Mouse (Mus musculus) myocyte (in vitro differentiated cells): Measurements from ENCODE around the gene Il24. TPM values are rescaled to one million over a fixed set of nuclear protein-coding genes. Genes with fewer than 3 reads are reported as not detected.

Experiments used
- H3K27me3 ChIP-seq: one replicate; pipeline ENCODE4 v1.6.1; 2011; ENCODE audit not compliant: control insufficient read depth, insufficient read depth, insufficient read length
- H3K36me3 ChIP-seq: one replicate; pipeline ENCODE4 v1.6.1; 2011; ENCODE audit not compliant: control insufficient read depth, insufficient read depth
- H3K4me2 ChIP-seq: one replicate; pipeline ENCODE4 v1.6.1; 2011; ENCODE audit warnings: low read depth, control low read depth
- H3K4me3 ChIP-seq: one replicate; pipeline ENCODE4 v1.5.1; 2011; ENCODE audit warnings: mild to moderate bottlenecking, control low read depth, moderate library complexity
- H3K79me2 ChIP-seq: one replicate; pipeline ENCODE4 v1.6.1; 2011; ENCODE audit not compliant: control insufficient read depth, insufficient read depth
- H3ac ChIP-seq: one replicate; pipeline ENCODE4 v1.6.1; 2011; ENCODE audit not compliant: control insufficient read depth, insufficient read length
- CEBPB ChIP-seq: IDR thresholded peaks from 2 replicates; pipeline ENCODE4 v1.6.1; 2011; ENCODE audit warnings: mild to moderate bottlenecking, moderate library complexity; ENCODE audit not compliant: poor library complexity, insufficient read depth, severe bottlenecking
- E2F4 ChIP-seq: IDR thresholded peaks from one replicate; pipeline ENCODE4 v1.6.1; 2011; ENCODE audit warnings: mild to moderate bottlenecking, control low read depth, moderate library complexity; ENCODE audit not compliant: insufficient read depth
- MAX ChIP-seq: IDR thresholded peaks from one replicate; pipeline ENCODE4 v1.6.1; 2011; ENCODE audit warnings: low read depth, mild to moderate bottlenecking, control low read depth
- MYOD1 ChIP-seq, 3 experiments: IDR thresholded peaks; one replicate each; pipeline ENCODE4 v1.6.1; 2011; ENCODE audit warnings: control low read depth in 2 of 3, low read depth in 2 of 3, mild to moderate bottlenecking in 2 of 3, moderate library complexity in 1 of 3; ENCODE audit not compliant: insufficient read length in 2 of 3, control insufficient read depth in 1 of 3
- MYOG ChIP-seq, 3 experiments: IDR thresholded peaks; one replicate each; pipeline ENCODE4 v1.6.1; 2011; ENCODE audit warnings: control low read depth in 2 of 3, low read depth in 2 of 3, mild to moderate bottlenecking in 2 of 3; ENCODE audit not compliant: insufficient read length in 2 of 3, control insufficient read depth in 1 of 3, insufficient read depth in 1 of 3
- POLR2A ChIP-seq: IDR thresholded peaks from one replicate; pipeline ENCODE4 v1.6.1; 2011; ENCODE audit warnings: low read depth, mild to moderate bottlenecking, control low read depth, moderate library complexity; ENCODE audit not compliant: insufficient read length
- POLR2AphosphoS2 ChIP-seq: IDR thresholded peaks from one replicate; pipeline ENCODE4 v1.6.1; 2011; ENCODE audit warnings: low read depth, control low read depth; ENCODE audit not compliant: insufficient read length
- REST ChIP-seq: IDR thresholded peaks from one replicate; pipeline ENCODE4 v1.6.1; 2011; ENCODE audit warnings: mild to moderate bottlenecking, control low read depth, moderate library complexity; ENCODE audit not compliant: insufficient read depth, insufficient read length
- SRF ChIP-seq: IDR thresholded peaks from one replicate; pipeline ENCODE4 v1.6.1; 2011; ENCODE audit warnings: low read depth; ENCODE audit not compliant: control insufficient read depth, insufficient read length
- TCF12 ChIP-seq: IDR thresholded peaks from one replicate; pipeline ENCODE4 v1.6.1; 2011; ENCODE audit warnings: mild to moderate bottlenecking, control low read depth; ENCODE audit not compliant: poor library complexity, insufficient read depth, severe bottlenecking
- TCF3 ChIP-seq: IDR thresholded peaks from one replicate; pipeline ENCODE4 v1.6.1; 2011; ENCODE audit warnings: low read depth, control low read depth; ENCODE audit not compliant: insufficient read length
- USF1 ChIP-seq: IDR thresholded peaks from one replicate; pipeline ENCODE4 v1.6.1; 2011; ENCODE audit warnings: low read depth, mild to moderate bottlenecking, control low read depth, moderate library complexity
- polyA plus RNA-seq: library from polyadenylated mRNA; unstranded; fragments of >200 nt; fragmentation: generic; extraction: Trizol; gene quantifications from one replicate; pipeline ENCODE4 v1.2.1, GENCODE M21; 2012; ENCODE audit warnings: missing spikeins

Gene Il24
- polyA plus RNA-seq, 1 experiment: not detected

DNA sequence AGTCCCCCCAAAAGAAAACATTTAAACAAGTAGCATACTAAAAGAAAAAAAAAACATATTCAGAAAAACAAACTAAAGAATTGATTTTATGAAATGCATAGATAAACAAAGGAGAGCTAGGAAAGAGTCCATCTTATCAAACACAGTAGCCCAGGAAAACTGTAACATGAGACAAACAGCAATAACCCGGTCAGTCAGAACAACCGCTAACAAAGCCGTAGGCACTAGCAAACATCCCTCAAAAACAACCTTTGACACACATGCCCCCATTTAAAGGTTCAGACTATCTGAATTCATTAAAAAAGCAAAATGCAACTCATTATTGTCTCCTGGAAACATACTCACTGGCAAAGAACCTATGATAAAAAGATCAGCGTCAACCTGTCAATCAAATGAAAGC is 29.8 kb downstream of the Il24 start:
- TF ChIP-seq REST (no peak), MAX (no peak), POLR2A (no peak)
- Histone ChIP-seq H3K79me2 (no peaks in the 10 kb centered on the region), H3K4me3 (no peak overlapping the region), H3K36me3 (no peaks in the 10 kb centered on the region), H3K27me3 (peaks cover 12% of the 10 kb centered on the region), H3K4me2 (no peak overlapping the region), H3ac (no peak overlapping the region)

DNA sequence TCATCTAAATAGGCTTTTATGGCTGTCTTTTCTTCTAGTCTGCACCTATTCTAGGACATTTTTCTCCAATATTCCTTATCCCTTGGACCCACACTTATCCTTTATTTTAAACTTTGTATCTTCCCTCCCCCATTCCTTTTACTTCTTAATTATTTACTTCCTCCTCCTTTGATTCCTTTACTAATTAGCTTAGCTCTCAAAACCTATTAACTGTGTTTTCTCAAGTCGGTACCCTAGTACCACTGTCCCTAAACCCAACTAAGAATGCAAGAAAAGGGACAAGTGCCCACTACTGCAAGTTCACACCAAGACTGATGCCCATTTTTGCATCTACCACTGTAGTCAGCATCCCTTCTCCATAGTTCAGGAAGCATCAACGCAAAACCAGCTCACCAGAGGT is 31.5 kb downstream of the Il24 start:
- Histone ChIP-seq H3K79me2 (no peaks in the 10 kb centered on the region), H3ac (no peak overlapping the region), H3K27me3 (peaks cover 15% of the 10 kb centered on the region), H3K4me2 (no peak overlapping the region), H3K4me3 (no peak overlapping the region), H3K36me3 (no peaks in the 10 kb centered on the region)
- TF ChIP-seq TCF3: no peak

DNA sequence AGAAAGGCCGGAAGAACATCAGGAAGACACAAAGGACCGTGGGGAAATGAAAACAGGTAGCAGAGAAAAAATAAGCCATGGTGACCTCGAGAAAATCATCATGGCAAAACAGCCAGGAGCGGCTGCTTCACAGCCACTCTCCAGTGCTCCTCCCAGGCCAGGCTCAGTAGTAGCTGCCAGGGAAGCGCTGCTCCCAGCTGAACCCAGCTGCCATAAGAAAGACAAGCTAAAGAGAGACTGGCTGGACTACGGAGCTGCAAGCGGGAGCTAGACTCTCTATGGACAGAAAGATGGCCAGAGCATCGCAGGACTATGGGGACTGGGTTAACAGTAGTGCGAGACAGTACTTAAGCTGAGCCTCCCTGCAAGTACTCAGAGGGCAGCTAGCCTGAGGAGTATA is 32.4 kb downstream of the Il24 start:
- Histone ChIP-seq H3K4me2 (no peak overlapping the region), H3K79me2 (no peaks in the 10 kb centered on the region), H3K27me3 (peaks cover 24% of the 10 kb centered on the region), H3ac (no peak overlapping the region), H3K36me3 (no peaks in the 10 kb centered on the region), H3K4me3 (no peak overlapping the region)
- no peak for TF ChIP-seq MYOD1 (IDR thresholded peaks at IDR 0.05; ENCODE audit: control insufficient read depth in 1 of 3, insufficient read length in 2 of 3, low read depth in 2 of 3)
- no peak for TF ChIP-seq SRF
- no peak for TF ChIP-seq POLR2A
- no peak for TF ChIP-seq TCF12
- no peak for TF ChIP-seq E2F4
- TF ChIP-seq TCF3: no peak
- no peak for TF ChIP-seq USF1
- TF ChIP-seq MYOG (IDR thresholded peaks at IDR 0.05; ENCODE audit: control insufficient read depth in 1 of 3, insufficient read depth in 1 of 3, insufficient read length in 2 of 3, low read depth in 2 of 3): no peak
- TF ChIP-seq CEBPB: no peak
- TF ChIP-seq POLR2AphosphoS2: no peak
- no peak for TF ChIP-seq MAX
- no peak for TF ChIP-seq REST

DNA sequence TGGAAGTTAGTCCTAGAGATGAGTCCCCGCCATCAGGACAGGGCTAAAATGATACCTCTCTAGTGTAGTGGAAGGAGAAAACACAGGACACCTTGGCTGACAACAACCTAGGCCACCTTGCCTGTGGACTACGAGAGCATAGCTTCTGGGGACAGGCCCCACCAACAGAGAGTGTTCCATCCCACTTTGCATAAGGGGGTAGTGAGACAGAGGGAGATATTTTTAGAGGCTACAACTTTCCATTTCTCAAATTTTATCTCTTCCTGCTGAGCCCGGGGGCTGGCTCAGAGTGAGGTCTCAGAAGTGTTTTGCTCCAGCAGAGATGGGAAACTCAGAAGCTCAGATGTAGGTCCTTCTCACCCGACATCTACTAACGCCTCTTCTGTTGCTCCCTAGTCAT is 36.8 kb downstream of the Il24 start:
- no peaks in the 10 kb centered on the region for H3K36me3 ChIP-seq
- TF ChIP-seq POLR2AphosphoS2 (no peak), TCF3 (no peak), SRF (no peak), MAX (no peak), MYOG (IDR thresholded peaks at IDR 0.05; ENCODE audit: control insufficient read depth in 1 of 3, insufficient read depth in 1 of 3, insufficient read length in 2 of 3, low read depth in 2 of 3) (no peak), MYOD1 (IDR thresholded peaks at IDR 0.05; ENCODE audit: control insufficient read depth in 1 of 3, insufficient read length in 2 of 3, low read depth in 2 of 3) (no peak), TCF12 (no peak), E2F4 (no peak), CEBPB (no peak), POLR2A (no peak)
- H3ac ChIP-seq: no peak overlapping the region
- H3K4me2 ChIP-seq: no peak overlapping the region
- no peaks in the 10 kb centered on the region for H3K79me2 ChIP-seq
- H3K4me3 ChIP-seq: no peak overlapping the region
- peaks cover 43% of the 10 kb centered on the region for H3K27me3 ChIP-seq

DNA sequence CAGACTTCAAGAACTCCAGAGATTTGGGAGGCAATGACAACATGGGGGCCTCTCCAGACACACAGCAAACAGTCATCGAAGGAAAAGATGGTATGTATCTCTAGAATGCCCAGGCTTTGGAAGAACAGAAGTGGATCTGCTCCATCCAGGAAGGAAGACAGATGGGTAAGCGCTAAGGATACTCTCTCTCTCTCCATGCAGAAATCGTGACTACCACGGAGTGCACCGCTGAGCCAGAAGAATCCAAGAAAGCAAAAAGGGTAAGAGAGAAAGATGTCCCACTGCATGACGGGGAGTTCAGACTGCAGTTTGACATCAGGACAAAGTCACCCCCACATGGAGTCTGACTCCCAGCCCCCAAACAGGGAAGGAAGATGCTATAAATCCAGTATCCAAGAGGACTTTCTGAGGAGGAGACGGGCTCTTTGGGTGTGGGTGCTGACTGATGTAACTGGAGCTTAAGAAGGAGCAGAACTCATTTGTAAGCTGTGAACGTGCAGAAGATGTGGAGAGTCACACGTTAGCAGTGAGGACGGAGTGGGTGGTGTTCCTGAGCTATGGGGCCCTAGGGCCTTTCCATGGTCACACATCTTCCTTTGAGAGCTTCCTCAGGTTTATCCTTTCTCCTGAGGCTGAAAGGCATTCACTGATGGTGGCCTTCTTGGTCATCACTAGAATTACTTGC is 37.6 kb downstream of the Il24 start:
- TF ChIP-seq CEBPB (no peak), POLR2A (no peak), TCF3 (no peak), POLR2AphosphoS2 (no peak), E2F4 (no peak), USF1 (no peak)
- peaks cover 43% of the 10 kb centered on the region for H3K27me3 ChIP-seq
- no peak overlapping the region for H3K4me3 ChIP-seq
- H3ac ChIP-seq: no peak overlapping the region
- H3K4me2 ChIP-seq: no peak overlapping the region
- H3K79me2 ChIP-seq: no peaks in the 10 kb centered on the region
- H3K36me3 ChIP-seq: no peaks in the 10 kb centered on the region
